Mouse (Mus musculus) T-cell, adult 2 months (primary cell): ENCODE data around the gene Fam92a.
"Not testable (repeated sequence)": the region's sequence is repeated elsewhere in the genome, so short reads cannot be mapped to it uniquely, and the experiment has no call there.

Source experiments
- DNase-seq: peaks from one replicate; pipeline ENCODE4 v3.0.0; 2022; ENCODE audit warnings: low spot score

The Fam92a gene

DNA sequence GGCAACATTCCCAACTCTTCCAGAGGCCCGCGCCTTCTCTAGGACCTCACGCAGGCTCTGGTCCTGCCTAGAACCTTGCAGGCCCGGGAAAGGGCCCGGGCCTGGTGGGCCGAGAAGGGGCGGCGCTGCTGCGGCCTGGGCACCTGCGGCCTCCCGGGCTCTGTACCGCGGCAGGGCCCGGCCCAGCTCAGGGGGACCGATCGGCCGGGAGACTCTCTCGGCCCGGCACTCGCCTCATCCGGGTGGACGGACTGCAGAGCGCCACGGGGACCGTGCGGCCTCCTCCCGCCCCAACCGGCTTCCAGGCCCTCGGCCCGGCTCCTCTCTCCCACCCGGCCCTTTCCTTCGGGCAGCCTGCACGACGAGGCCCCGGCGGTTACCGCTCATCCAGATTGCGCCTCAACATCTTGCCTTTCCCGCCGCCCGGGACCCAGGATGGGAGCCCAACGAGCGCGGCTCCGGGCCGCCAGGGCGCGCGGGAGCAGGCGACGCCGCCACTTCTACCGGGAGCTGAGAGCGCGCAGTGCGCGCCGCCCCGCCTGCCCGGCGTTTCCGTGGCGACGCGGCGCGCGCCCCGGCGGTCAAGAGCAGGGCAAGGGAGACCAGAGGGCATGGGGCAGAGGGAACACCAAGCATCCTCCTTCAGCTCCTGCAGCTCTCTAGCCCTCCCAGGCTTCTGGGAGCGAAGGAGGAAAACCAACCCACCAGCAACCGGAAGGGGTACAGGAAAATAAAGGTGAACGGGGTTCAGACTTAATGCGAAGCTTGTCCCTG is at the start of gene Fam92a:
Fam92a (minus strand) TSS at position 698 of the 774 bp plus-strand sequence.
- DNase-seq = peak; percentile 26

DNA sequence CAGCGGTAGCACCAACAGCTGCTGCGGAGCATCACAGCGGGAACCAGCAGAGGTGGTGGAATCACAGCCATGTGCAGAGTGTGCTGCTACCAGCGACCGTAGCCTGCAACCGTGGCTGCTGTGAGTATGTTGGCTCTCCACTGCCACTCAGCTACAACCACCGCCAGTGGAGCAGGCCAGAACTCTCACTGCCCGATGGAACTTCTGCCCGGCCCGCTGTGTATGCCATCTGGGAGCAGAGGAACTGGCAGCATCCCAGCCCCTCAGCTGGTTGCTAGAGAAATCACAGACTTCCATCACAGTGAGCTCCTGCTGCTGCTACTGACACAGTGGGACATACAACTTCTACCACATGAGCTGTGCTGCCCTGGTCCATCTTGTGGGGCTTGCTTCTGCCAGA is 7.2 kb upstream of the Fam92a start:
- no peak for DNase-seq

GRCm38 (mm10) chr4:12170986-12171317 is 863 bp downstream of the Fam92a start:
- DNase-seq = no peak

- DNase-seq = no peak
Observed at GRCm38 (mm10) chr4:12147660-12148059, 24.2 kb downstream of the Fam92a start.

GRCm38 (mm10) chr4:12141516-12141915 is 30.3 kb downstream of the Fam92a start:
- DNase-seq = not testable (repeated sequence)

DNA sequence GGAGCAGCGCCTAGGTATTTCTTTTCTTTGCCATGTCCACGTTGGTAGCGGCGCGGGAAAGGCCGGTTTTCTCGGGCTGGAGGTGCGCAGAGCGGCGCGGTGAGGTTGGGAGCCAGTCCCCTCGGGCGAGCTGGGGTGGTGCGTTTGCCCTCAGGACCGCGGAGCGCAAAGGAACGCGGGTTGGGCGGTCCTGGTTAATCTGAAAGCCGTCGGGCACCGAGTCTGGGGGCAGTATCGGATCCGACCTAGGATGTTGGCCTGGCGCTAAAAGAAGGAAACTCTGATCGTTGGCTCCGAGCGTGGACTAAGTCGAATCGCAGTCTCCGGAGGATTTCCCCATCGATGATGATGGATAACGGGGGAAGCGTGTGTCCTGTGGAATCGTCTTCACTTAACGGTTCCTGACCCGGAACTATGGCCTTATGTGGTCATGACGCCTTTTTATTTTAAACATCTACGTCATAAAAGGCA is 31.2 kb downstream of the Fam92a start:
- DNase-seq = peak; percentile 1

DNA sequence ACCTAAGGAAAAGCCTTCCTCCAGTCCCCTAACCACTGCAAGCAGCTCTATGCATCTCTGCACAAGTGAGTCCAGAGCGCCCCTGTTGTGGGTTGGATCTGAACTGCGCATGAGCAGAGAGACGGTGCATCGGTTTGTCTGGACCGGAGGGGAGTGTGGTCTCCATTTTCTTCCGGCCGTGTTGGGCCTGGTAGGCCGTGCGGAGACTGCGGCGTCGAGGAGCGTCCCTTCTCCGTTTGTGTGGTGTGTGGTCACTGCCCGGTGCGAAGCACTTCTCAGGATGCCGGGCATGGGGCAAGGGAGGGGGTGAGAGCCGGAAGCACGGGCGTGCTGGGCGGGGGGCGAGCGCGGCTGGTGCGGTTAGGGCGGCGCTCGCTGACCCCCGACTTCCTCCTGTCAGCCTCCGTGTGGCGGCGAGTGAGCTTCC is 31.7 kb downstream of the Fam92a start, which contains the start of gene Rbm12b1:
Rbm12b1 (plus strand) TSS at position 124 of the 427 bp plus-strand sequence.
- peak; percentile 69 for DNase-seq
